Mouse (Mus musculus) testis, adult 2 months (tissue): ENCODE measurements at regions not wholly inside any gene's neighbourhood (a gene's known extent, or its start where the extent isn't known, plus 50 kb on each side); places are given as distances from the start of the nearest gene placed in this dataset.
"Not testable (repeated sequence)": the region's sequence is repeated elsewhere in the genome, so short reads cannot be mapped to it uniquely, and the experiment has no call there.

ENCODE experiments used
- H3K27ac ChIP-seq: fragments of 200-500 bp; 2 replicates; pipeline ENCODE4 v1.5.1; 2012; ENCODE audit warnings: low read depth, low read length; ENCODE audit not compliant: control insufficient read depth, insufficient read depth
- H3K27me3 ChIP-seq: fragments of 200-500 bp; 2 replicates; pipeline ENCODE4 v1.6.1; 2012; ENCODE audit warnings: mild to moderate bottlenecking, low read length, moderate library complexity; ENCODE audit not compliant: control insufficient read depth, insufficient read depth
- H3K36me3 ChIP-seq: fragments of 200-500 bp; 2 replicates; pipeline ENCODE4 v1.6.1; 2012; ENCODE audit warnings: mild to moderate bottlenecking, low read length; ENCODE audit not compliant: control insufficient read depth, insufficient read depth
- H3K4me1 ChIP-seq: fragments of 200-500 bp; 2 replicates; pipeline ENCODE4 v1.6.1; 2012; ENCODE audit warnings: low read length; ENCODE audit not compliant: control insufficient read depth, insufficient read depth
- H3K4me3 ChIP-seq: fragments of 200-500 bp; 2 replicates; pipeline ENCODE4 v1.5.1; 2012; ENCODE audit warnings: low read depth, mild to moderate bottlenecking, low read length, moderate library complexity, mixed read lengths; ENCODE audit not compliant: control insufficient read depth
- CTCF ChIP-seq: fragments of 200-500 bp; IDR thresholded peaks from 2 replicates; pipeline ENCODE4 v1.5.1; 2012; ENCODE audit warnings: low read depth, mild to moderate bottlenecking, inconsistent platforms, low read length, moderate library complexity; ENCODE audit not compliant: control insufficient read depth, insufficient read depth, insufficient replicate concordance
- POLR2A ChIP-seq: fragments of 200-500 bp; IDR thresholded peaks from 2 replicates; pipeline ENCODE4 v1.6.1; 2012; ENCODE audit warnings: low read depth, mild to moderate bottlenecking, inconsistent platforms, low read length, moderate library complexity; ENCODE audit not compliant: control insufficient read depth

DNA sequence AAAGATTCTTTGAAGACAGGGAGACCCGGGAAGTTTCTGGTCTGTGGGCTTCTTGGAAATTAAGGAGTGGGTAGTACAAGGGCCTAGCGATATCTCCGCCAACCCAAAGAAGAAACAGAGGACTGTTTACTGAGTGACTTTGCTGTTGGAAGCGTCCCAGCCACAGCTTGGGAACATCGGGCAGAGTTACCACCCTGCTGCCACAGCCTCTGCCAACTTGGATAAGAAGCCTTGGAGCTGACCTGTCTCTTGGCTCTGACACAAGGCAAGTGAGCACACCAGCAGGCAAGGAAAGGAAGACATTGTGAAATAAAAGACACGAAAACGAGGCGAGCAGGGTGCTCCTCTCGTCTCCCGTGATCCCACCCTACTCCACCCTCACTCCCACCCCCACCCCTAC is 72.3 kb upstream of the Tcf12 start:
- no peak for TF ChIP-seq POLR2A
- TF ChIP-seq CTCF = no peak

DNA sequence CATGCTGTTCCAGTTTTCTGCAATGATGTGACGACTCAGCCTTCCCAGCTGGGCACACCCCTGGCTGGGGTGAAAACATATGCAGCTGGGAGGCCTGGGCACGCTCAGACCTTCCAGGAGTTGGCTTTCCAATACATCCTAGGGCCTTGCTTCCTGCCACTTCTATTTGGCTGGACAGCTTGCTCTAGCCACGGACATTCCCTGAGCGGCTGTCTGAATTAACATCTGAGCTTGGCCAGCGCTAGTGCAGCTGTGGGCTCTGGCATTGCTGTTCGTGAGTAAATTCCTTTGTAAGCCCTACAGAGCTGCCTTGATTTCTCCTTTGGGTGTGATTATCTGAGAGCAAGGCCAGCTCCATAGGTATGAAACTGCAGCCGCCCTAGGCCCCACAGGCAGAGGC is 78.2 kb upstream of the Tcf12 start:
- Histone ChIP-seq H3K4me1 (no peaks in the 10 kb centered on the region), H3K27me3 (no peaks in the 10 kb centered on the region), H3K36me3 (no peaks in the 10 kb centered on the region), H3K27ac (no peak overlapping the region), H3K4me3 (no peak overlapping the region)
- no peak for TF ChIP-seq CTCF
- no peak for TF ChIP-seq POLR2A

More for the DNA sequence above, 72.3 kb upstream of the Tcf12 start:
- no peak overlapping the region for H3K27ac ChIP-seq
- H3K4me3 ChIP-seq = no peak overlapping the region
- H3K36me3 ChIP-seq = no peaks in the 10 kb centered on the region
- no peaks in the 10 kb centered on the region for H3K4me1 ChIP-seq
- H3K27me3 ChIP-seq = no peaks in the 10 kb centered on the region

DNA sequence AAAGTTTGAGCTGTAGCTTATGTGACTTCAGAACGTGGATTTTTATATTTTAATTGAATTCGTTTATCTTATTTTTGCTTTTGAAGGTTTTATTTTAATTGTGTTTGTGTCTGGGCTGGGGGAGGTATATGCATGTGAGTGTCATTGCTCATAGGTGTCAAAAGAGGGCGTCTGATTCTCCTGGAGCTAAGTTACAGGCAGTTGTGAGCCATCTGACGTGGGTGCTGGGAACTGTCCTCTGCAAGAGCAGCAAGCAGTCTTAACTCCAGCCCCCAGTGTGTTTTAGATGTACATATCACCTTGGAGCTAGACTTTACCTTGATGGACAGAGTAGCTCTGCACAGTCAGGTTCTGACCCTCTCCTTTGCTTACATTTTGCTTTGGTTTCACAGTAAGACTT is 79.0 kb upstream of the Tcf12 start:
- TF ChIP-seq CTCF = no peak
- TF ChIP-seq POLR2A = no peak
- H3K36me3 ChIP-seq = no peaks in the 10 kb centered on the region
- no peaks in the 10 kb centered on the region for H3K4me1 ChIP-seq
- H3K27me3 ChIP-seq = no peaks in the 10 kb centered on the region
- no peak overlapping the region for H3K4me3 ChIP-seq
- H3K27ac ChIP-seq = no peak overlapping the region

DNA sequence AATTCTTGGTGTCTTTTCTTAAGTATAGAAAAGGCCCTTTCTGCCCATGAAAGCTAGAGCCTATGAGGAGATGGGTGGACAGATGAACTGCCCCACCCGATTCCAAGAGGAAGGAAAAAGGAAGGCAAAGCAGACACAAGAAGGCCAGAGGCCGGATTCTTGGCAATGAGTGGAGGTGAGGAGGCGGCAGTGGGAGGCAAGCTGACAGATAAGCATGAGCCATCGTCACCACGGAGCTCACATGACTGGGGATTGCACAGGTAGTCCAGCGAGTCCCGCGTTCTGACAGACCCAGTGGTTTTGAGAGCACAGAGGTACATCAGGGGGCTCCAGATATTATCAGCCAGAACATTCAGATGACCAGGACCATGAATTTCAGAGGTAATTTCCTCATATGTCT is 79.4 kb upstream of the Tcf12 start:
- H3K4me3 ChIP-seq = no peak overlapping the region
- no peak overlapping the region for H3K27ac ChIP-seq
- TF ChIP-seq CTCF (no peak), POLR2A (no peak)
- H3K27me3 ChIP-seq = no peaks in the 10 kb centered on the region
- H3K36me3 ChIP-seq = no peaks in the 10 kb centered on the region
- no peaks in the 10 kb centered on the region for H3K4me1 ChIP-seq

DNA sequence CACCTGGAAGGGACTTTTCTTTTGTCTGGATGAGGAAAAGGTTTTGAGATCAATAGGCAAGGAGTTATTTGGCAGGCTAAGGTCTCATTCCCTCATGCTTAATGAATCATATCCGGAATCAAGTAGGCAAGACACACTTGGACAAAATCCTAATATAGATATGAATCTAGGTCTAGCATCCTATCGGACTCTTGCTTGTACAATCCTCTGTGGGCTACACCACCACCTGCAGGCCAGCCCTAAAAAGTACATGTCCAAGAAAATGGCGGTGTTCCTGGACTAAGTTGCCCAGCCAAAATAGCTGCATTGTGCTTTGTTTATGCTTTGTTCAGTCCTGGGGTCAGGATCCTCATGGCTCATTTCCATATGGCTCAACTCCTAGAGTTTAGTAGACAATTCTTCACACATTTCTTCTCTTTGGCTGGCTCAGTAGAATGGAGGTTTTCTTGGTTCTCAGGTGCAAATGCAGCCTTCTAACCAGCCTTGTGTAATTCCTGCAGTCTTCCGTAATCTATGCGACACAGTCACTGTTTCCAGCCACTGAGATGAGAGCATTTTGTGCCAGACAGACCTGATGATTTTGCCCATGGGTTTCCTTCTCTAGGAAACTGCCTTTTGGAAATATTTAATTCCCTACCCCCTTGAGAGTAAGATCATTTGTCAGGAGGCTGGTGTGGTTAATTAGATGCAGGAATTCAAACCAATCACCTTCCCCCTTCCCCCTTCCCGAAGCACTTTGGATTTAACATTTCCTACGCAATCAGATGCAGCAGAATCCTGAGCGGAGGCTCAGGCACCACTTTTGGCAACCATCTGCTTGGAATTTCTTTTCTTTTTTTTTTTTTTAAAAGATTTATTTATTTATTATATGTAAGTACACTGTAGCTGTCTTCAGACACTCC is 80.6 kb upstream of the Tcf12 start:
- Histone ChIP-seq H3K4me3 (no peak overlapping the region), H3K36me3 (no peaks in the 10 kb centered on the region), H3K4me1 (no peaks in the 10 kb centered on the region), H3K27me3 (no peaks in the 10 kb centered on the region), H3K27ac (no peak overlapping the region)
- no peak for TF ChIP-seq POLR2A
- peak; percentile 28; the same call in 1 of the 2 replicates for TF ChIP-seq CTCF

DNA sequence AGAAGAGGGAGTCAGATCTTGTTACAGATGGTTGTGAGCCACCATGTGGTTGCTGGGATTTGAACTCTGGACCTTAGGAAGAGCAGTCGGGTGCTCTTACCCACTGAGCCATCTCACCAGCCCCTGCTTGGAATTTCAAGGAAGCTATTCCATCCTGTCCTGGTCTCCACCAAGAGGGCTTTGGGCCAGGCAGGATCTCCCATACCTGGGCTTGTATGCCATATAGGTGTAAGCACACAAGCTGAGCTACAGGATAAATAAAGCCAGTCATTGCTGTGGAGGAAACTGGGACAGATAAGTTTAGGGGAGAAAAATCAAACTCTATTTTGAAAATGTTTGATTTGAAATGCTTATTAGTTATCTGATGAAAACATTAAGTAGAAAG is 81.3 kb upstream of the Tcf12 start:
- not testable (repeated sequence) for H3K4me1 ChIP-seq, H3K27ac ChIP-seq, H3K27me3 ChIP-seq, H3K36me3 ChIP-seq, H3K4me3 ChIP-seq

DNA sequence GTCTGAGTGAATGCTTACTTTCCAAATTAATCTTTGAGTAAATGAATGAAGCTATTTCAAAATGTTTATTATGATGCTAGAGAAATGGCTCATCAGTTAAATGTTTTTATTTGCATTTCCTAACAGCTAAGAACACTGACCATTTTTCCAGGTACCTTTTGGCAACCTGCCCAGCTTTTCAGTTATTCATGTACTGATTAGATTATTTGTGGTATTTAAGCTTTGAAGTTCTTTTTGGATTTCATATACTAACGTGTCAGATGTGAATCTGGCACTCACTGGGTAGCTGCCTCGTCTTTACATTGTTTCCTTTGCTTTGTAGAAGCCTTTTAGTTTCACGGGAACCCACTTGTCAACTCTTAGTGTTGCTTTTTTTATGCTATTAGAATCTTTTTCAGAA is 79.3 kb upstream of the Zfp280d start:
- H3K4me3 ChIP-seq = no peak overlapping the region
- no peaks in the 10 kb centered on the region for H3K4me1 ChIP-seq

More for the DNA sequence above, 79.3 kb upstream of the Zfp280d start:
- no peaks in the 10 kb centered on the region for H3K36me3 ChIP-seq
- H3K27me3 ChIP-seq = no peaks in the 10 kb centered on the region
- TF ChIP-seq POLR2A (no peak), CTCF (no peak)
- no peak overlapping the region for H3K27ac ChIP-seq
